Mouse (Mus musculus) common myeloid progenitor, adult 5-6 weeks (primary cell): ENCODE data around the gene Parg. TPM values are rescaled to one million over a fixed set of nuclear protein-coding genes. Genes with fewer than 3 reads are reported as not detected.
"Not testable (repeated sequence)": the region's sequence is repeated elsewhere in the genome, so short reads cannot be mapped to it uniquely, and the experiment has no call there.

Source experiments
- ATAC-seq: replicated peaks from 2 replicates; pipeline ENCODE4 v1.8.0; 2016; ENCODE audit warnings: low read depth, mild to moderate bottlenecking, moderate TSS enrichment, inconsistent platforms; ENCODE audit not compliant: poor library complexity, severe bottlenecking
- total RNA-seq: library from RNA; stranded (forward); fragments of 200-1000, 187-1606 nt; gene quantifications from 2 replicates; pipeline ENCODE4 v1.2.3, GENCODE M21; 2017

The Parg gene
- total RNA-seq, 1 experiment from 2014 or later: 118 TPM

DNA sequence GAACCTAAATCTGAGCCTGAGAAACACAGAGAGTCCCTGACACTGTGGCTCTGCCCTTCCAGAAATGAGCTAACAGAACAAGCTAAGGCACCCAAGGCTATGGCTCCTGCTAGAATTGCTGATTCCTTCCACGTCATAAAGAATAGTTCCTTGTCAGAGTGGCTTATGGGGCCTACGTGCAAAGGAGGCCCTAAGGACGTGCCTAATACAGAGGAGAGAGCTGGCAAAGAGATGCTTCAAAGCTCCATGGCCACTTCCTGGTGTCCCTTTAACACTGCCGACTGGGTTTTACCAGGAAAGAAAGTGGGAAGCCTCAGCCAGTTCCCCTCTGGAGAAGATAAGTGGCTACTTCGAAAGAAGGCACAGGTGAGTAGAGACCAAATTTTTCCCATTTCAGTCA, 25.2 kb upstream of the Parg start:
- not testable (repeated sequence) for ATAC-seq

DNA sequence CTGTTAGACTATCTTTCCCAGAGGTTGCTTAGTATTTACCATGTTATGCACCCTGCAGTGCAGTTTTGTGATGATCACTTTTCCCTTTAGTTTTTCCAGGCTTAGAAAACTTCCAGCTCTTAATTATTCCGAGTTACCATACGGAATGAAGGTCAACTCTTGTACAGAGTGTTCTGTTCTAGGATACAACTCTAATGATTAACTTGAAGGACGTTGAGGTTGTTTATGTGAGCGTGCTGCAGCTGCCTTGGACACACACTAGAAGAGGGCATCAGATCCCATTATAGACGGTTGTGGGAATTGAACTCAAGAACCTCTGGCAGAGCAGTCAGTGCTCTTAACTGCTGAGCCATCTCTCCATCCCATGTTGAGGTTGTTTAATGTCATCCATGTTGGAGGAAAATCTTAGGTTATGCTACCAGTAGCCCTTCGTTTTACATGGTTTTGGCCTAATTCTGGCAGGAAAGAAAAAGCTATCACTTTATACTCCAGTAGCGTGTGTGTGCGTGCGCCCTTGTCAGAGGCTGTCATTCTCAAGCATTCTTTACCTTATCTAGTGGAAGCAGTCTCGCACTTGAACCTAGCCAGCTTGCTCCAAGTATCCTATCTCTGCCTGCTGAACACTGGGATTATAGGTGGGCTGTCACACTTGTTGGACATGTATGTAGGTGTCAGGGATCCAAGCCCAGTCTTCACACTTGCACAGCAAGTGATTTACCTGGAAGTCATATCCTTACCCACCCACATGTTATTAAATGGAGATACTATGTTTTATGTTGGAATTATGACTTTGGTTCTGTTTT, 22.2 kb upstream of the Parg start:
- ATAC-seq: no peak

DNA sequence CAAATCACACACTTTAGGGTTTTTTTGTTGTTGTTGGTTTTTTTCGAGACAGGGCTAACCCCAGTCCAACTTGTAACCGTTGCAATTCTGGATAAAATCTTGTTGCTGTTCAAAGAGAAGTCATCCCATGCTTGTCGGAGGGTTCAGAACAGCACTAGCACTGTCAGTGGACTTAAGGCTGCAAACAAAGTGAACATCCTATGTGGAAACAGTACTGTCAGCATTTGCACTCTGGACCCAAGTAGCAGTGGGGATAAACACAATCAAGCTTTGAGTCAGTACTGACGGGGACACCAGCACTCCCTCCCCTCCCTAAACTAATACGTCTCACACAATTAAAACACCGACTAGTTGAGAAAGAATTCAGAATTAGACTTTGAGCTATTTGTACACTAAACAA, 20.9 kb upstream of the Parg start:
- ATAC-seq: no peak

DNA sequence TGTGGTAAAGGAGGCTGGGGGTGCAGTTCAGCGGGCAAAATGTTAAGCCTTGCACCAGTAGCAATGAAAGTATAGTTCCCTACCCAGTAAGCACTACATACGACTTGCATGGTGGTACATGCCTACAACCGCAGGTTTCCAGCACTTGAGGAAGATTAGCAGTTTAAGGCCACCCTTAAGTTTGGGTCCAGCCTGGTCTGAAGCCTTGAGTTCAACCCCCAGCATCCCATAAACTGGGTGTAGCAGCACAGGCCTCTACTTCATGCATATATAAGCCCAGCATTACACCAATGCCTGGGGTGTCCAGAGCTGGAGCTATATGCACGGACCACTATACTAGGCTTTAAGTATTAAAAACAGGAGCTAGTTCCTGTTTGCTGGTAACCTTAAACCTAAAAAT, 17.9 kb upstream of the Parg start:
- ATAC-seq: no peak

DNA sequence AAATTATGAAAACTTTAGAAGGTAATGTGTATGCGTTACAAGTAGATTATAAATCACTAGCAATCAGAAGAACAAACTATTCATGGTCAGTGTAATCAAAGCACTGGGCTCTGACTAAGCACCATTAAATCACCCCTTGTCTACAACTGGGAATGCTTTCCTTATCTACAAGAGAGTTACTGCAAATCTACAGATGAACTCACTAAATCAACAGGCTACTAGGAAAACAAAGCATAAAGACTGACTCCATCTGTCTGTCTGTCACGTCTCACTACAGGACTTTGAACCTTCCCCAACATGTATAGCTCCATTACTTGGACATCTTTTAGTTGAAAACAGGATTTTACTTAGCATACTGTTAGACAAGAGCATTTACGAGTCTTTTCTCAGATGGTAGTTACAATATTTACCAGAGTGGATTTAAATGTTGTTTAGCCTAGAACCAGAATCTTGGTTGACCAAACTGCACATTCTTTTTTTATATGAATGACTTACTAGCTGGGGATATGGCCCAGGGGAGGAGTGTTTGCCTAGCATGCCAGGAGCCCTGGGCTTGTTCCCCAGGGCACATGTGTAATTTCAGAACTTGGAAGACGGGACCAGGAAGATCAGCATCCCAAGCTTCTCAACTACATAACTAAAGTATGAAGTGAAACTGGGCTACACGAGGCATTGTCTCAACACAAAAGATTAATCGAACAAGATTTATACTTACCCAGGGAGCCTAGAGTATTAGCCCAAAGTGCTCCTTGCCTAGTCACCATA, 10.9 kb upstream of the Parg start:
- no peak for ATAC-seq

DNA sequence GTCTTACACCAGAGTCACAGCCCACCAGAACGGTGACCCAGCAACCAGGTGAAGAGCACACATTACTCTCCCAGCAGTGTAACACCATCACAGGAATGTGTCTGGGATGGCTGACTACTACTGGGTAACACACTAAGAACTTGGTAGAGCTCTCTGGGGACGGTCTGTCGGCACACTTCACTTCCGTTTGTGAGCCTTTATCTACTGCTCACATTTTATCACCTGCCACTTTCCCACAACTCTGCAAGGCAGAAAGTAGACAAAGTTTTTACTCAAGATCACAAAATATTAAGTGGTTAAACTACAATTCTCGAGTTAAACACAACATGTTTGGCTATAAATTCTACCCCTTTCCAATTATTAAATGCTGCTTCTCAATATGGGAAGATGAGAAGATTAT, 9.8 kb upstream of the Parg start:
- ATAC-seq: no peak

DNA sequence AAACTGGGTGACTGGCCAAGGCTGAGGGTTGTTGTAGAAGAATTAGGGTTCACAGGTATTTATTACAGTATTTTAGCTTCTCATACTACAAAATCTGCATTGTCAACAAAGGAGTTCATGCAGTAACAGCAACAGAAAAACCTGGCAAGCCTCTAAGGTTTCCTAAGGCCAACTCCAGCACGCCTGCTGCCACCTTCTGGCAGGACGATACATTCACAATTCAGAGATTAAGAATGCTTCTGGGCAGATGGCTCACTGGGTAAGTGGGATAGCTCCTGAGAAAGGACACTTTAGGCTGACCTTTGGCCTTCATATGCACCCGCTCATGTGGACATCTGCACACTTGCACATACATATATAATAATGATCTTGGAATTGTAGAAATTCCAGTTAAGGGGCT, 9.3 kb upstream of the Parg start:
- peak; percentile 92 for ATAC-seq

DNA sequence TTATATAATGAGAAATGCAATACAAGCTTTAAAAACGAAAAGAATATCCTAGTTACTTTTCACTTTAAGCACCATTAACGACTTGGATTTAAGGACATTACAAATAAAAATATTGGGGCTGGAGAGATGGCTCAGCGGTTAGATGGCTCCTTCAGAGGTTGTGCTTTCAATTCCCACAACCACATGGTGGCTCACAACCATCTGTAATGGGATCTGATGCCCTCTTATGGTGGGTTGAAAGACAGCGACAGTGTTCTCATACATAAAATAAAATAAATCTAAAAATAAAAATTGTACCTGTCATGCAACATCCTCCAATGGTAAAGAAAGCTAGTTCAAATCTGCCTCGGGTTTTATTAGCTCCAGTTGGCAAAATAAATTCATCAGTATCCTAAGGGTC, 8.2 kb upstream of the Parg start:
- ATAC-seq: not testable (repeated sequence)

DNA sequence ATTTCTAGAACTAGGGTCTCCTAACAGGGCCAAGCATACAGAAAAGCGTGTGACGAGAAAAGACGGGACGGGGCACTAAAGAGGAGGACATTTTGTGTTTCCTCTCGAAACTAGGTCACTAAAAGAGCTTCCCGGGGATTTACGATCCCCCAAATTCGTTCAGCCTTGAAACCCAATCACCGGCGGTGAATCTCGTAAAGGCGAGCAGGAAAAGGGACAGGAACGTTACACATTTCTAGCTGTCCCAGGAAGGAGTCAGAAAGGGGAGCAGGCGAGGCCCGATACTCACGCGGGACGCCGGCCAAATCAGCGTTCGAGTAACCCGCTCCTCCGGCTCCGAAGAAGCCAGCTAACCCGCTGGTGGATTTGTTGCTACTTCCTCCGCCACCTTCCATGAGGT, 395 bp upstream of the Parg start:
- peak; percentile 26; the same call in 1 of the 2 replicates for ATAC-seq

DNA sequence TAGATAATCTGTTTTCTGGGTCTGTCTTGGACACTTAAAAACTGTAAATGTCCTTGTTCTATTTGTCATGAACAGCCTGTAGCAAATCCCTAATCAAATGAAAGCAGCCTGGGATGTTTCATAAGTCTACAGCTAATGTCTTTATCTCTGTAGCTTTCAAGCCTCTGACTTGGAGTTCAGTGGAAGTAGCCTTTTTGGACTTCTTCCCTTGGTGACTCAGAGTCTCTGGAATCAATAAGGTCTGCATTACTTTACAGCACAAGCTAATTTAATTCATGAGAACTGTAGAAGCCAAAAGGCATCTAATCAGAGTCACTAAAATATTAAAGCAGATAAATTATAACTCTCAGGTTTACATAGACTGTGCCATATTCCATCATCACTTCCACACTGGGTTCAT, 24.9 kb downstream of the Parg start:
- no peak for ATAC-seq

DNA sequence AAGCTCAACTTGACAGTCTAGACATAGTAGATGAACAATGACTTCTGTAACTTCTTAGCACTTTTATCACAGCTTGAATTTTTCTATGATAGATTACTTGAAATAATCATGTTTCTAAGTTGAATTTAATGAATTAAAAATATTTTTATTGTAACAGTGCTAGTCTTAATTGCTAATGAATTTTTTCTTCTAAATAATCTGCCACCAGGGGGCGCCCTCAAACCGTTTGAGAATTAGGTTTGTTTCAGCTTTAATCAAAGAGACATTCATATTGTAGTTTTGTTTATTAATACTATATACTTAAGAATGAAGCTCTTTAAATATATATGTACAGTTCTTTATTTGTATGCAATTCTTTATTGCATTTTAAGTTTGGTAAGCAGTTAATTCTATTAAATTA, 27.2 kb downstream of the Parg start:
- ATAC-seq: no peak

DNA sequence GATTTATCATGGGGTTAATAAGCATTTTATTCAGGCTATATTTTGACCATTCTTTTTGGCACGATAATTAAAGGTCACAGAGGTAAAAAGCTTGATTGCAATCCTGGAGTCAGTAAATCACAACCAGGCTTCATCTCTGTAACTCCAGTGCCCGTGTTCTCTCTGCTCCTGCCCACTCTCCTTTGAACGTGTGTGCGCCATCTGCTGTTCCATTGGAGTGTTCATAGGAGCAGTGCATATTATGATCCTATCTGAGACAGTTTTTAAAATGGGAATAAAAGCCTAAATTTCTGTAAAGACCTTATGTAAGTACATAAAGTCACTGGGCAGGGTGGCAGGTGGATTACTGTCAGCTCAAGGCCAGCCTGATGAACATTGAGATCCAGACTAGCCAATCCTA, 40.7 kb downstream of the Parg start:
- no peak for ATAC-seq

DNA sequence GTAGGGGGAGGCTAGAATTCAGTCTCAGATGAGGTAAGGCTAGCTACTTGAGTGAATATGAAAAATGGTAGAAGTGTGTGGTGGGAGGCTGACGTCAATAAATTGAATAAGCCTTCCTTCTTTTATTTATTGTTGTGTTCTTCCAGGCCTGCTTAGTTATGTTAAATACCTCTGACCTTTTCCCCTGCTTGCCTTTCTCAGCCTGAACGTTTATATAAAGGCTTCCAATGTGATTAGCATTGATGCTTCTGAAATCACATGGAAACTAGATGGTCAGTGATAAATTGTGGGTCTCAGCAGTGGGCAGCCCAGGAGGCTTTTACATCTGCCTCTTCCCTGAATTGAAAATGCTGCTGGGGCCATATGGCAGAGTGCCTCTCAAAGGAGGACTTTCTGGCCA, 44.3 kb downstream of the Parg start:
- ATAC-seq: no peak

DNA sequence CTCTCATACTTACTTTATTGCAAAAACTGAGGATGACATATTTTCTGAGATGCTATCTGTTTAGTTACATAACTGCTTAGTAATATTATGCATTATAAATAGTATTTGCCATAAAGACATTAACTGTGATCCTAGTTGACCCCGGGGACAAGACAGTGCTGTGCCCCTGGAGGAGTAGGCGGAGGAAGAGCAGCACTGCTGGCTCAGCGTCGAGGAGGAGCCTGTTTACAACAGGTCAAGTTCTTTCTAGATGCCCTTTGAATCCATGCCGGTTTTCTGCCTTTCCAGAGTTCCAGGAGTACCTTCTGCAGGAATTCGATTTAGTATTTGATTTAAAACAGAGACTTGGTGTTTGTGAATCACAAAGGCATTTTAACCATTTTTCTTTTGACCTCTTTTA, 47.9 kb downstream of the Parg start:
- ATAC-seq: no peak

DNA sequence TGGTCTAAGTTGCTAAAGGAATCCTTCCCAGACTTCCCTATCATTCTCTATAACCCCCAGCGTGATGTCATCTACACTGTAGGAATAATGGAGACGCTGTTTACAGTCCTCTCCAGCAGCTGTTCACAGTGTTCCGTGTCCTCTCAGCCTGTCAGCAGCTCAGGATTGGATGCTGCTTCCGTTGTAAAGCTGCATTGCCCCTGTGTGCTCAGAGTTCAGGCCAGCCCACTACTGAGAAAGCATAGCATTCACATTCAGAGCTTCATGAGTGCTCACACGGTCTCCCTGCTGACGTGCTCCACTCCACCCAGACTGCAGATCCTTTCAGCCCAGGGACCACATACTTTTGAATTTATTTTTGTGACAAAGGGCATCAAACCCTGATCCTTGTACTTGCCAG, 59.1 kb downstream of the Parg start:
- ATAC-seq: no peak

DNA sequence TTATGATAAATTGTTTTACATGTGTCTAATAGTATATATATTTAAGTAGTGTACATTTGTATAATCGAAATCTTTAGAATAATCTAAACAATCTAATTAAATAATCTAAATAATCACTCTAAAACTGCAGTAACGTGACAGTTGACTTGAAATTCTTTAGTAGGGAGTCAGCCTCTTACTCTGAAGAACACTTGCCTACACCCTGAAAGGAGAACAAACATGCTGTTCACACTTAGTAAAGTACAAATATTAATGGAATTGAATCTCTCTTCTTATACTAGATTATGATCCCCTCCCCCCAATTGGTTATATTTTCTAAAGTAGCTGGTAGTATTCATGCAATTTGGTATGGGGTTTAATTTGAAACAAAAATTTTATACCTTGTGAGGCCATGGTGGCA, 60.0 kb downstream of the Parg start:
- no peak for ATAC-seq

DNA sequence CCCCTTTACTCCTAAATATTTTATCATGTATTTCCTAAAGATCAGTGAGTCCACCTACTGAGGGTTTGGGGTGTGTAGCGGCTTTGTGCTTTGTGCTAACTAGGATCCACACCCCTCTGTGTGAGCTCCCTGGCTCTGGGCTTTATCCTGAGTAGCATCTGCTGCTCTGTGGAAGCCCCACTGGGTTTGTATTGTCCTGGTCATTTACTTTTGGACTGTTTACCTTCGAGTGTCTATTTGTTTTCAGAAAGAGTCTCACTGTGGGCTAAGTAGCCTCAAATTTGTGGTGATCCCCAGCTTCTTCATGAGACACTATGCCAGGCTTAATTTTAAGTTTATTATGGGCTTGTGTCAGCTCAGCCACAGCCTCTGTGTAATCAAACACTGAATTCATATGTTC, 67.2 kb downstream of the Parg start:
- ATAC-seq: no peak

DNA sequence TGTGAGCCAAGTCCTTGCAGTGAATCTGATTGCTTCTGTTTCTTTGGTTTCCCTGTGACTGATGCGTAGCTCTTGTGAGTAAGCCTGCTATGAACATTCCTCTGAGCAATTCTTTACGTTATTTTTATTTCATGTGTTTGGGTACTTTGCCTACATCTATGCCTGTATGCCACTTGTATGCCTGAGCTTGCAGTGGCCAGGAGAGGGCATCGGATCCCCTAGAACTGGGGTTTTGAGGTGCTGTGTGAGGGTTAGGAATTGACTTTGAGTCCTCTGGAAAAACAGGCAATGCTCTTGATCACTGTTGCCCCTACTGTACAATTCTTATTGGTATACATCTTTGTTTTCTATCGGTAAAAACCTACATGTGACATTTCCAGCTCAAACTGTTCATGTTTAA, 67.8 kb downstream of the Parg start:
- ATAC-seq: no peak

DNA sequence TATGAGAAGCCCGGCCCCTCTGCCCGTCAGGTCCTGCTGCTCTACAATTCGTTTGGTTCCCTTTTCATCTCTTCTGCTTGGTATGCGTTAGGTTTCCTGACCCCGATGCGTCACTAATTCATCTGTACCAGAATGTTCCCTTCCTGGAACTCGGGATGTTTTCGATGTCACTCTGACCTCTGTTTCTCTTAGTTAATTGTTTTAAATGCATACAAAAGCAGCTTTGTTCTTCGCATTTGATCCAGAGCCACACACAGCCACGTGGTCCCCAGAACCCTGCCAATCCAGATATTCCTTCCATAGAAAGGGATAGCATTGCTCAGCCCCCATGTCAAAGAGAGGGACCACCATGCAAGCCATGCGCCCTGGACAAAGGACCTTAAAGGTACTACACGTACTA, 99.9 kb downstream of the Parg start:
- no peak for ATAC-seq

DNA sequence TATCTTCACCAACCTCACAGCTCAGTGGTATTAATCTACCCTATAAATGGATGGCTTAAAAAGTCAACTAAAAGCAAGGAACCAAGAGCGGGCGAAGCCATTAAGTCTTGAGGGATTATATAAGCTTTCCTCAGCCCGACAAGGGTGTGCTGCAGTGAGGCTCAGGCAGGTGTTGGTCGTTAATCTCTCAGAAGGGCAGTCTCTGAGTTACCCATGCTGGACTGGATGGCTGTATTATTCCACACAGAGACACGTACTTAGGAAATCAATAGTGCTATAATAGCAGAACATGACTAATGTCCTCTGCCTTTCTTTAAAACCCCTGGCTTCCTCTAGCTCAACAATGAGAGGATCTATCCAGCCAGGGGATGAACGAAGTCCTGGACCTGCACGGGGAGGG, 100.7 kb downstream of the Parg start:
- no peak for ATAC-seq

DNA sequence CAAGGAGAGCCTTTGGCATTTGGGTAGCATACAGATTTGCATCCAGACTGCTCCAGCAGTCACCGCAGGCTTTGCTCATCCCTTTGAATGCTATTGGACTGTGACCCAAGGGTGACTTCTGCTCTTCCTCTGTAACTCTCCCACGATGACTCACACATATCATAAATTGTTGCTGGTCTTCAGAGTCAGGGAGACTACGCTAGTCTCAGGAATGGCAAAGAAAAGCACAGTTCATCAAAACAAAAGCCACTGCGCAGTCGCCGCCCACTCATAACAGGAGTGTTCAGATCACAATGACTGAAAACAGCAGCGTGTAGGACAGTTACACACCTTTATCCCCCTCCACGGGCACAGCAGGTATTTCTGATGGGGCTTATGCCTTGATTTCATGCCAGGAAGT, 103.2 kb downstream of the Parg start:
- no peak for ATAC-seq

DNA sequence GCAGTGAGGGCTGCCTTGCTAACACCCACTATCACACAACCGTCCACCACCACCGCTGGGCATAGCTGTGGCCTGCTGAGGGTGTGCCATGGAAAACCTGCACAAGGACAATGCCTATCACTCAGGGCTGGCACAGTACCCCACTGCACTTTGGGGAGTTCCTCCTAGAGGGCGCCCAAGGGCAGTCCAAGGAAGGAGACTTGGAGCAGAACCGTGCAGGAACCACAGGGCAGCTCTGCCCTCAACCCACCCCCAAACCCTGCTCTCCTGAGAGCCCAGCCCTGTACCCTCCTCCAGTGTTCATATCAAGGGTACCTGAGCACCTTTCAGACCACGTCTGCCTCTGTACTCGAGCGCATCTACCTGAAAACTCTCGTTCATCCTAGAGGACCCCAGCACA, 108.1 kb downstream of the Parg start:
- ATAC-seq: peak; percentile 78
